Mouse (Mus musculus) natural killer cell, adult 2 months (primary cell): ENCODE results near the gene Rorc.
A peak's percentile ranks its signal among the peaks of the same experiment; 100 is the strongest.

Experiments
- DNase-seq, 2 experiments: peaks; one replicate each; pipeline ENCODE4 v3.0.0; 2022; ENCODE audit warnings: low spot score in 2 of 2

Gene Rorc

GRCm38 (mm10) chr3:94430980-94431379 lies 58.4 kb downstream of the Rorc start:
- DNase-seq: no peak

- no peak for DNase-seq
These were observed 61.7 kb downstream of the Rorc start for GRCm38 (mm10) chr3:94434305-94434704.

GRCm38 (mm10) chr3:94436420-94436819 lies 63.8 kb downstream of the Rorc start:
- no peak for DNase-seq

GRCm38 (mm10) chr3:94441182-94441581 lies 68.6 kb downstream of the Rorc start:
- DNase-seq: no peak

GRCm38 (mm10) chr3:94442951-94443596 lies 70.5 kb downstream of the Rorc start, which contains the start of gene Mrpl9:
Gene Mrpl9 (plus strand): TSS chr3:94443318.
- DNase-seq: peak; percentile 88 to 92

GRCm38 (mm10) chr3:94443597-94443964 lies 71.0 kb downstream of the Rorc start, which contains the start of gene Oaz3:
Gene Oaz3 (minus strand): TSS chr3:94443915.
- peak in 1 of 2 experiments; percentile 53 for DNase-seq
